Mouse (Mus musculus): ENCODE measurements around the gene Aldh1a3.

DNA sequence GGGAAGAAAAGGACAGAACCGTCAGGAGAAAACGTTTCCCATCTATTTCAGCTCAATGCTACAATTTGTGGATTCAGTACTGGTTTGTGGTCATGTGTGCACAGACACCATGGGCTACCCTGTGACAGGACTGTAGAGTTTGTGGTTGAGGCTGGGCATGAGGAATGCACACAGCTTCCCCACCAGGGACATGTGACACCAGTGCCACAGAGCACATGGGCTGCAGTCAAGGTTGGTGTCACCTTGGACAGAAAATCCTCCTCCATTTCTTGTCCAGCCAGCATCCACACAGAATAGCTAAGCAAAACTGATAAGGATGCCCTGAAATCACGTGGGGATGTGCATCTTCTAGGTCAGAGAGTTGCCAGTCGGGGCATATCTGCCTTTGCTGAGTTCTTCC lies 22.5 kb downstream of the Aldh1a3 start:
- no peak for TF ChIP-seq POLR2A (IDR thresholded peaks at IDR 0.05; ENCODE audit: low read depth, low read length)
- TF ChIP-seq CTCF (IDR thresholded peaks at IDR 0.05; ENCODE audit: extremely low read depth, insufficient read length, insufficient replicate concordance, low read depth, low read length) = no peak

All from small intestine, adult 2 months (tissue).